Mouse (Mus musculus) erythroblast, embryonic 14.5 days (primary cell): ENCODE results near the gene Mab21l1. TPM values are rescaled to one million over a fixed set of nuclear protein-coding genes. Genes with fewer than 3 reads are reported as not detected.

ENCODE experiments used
- H3K27me3 ChIP-seq: 2 replicates; pipeline ENCODE4 v1.6.1; 2012; ENCODE audit warnings: inconsistent platforms; ENCODE audit not compliant: control insufficient read depth
- H3K36me3 ChIP-seq: 2 replicates; pipeline ENCODE4 v1.6.1; 2012; ENCODE audit warnings: mild to moderate bottlenecking, inconsistent platforms; ENCODE audit not compliant: control insufficient read depth
- H3K4me1 ChIP-seq: 2 replicates; pipeline ENCODE4 v1.6.1; 2012; ENCODE audit warnings: inconsistent platforms; ENCODE audit not compliant: control insufficient read depth
- H3K4me3 ChIP-seq: replicated peaks from 2 replicates; pipeline ENCODE3; 2012; ENCODE audit warnings: moderate library complexity, mild to moderate bottlenecking, inconsistent platforms
- H3K9me3 ChIP-seq: 2 replicates; pipeline ENCODE4 v1.6.1; 2012; ENCODE audit warnings: low read length, inconsistent platforms, mixed read lengths; ENCODE audit not compliant: control insufficient read depth
- GATA1 ChIP-seq: IDR thresholded peaks from 2 replicates; pipeline ENCODE4 v1.6.1; 2012; ENCODE audit warnings: low read length, inconsistent platforms, mixed read lengths
- TAL1 ChIP-seq: IDR thresholded peaks from 3 replicates; pipeline ENCODE4 v1.6.1; 2012; ENCODE audit warnings: low read length, inconsistent platforms, mixed read lengths
- polyA plus RNA-seq: library from polyadenylated mRNA; stranded (reverse); fragments of >175 nt; gene quantifications from 2 replicates; pipeline ENCODE4 v1.2.3, GENCODE M21; 2012

The Mab21l1 gene
- polyA plus RNA-seq, 1 experiment, result not detected

DNA sequence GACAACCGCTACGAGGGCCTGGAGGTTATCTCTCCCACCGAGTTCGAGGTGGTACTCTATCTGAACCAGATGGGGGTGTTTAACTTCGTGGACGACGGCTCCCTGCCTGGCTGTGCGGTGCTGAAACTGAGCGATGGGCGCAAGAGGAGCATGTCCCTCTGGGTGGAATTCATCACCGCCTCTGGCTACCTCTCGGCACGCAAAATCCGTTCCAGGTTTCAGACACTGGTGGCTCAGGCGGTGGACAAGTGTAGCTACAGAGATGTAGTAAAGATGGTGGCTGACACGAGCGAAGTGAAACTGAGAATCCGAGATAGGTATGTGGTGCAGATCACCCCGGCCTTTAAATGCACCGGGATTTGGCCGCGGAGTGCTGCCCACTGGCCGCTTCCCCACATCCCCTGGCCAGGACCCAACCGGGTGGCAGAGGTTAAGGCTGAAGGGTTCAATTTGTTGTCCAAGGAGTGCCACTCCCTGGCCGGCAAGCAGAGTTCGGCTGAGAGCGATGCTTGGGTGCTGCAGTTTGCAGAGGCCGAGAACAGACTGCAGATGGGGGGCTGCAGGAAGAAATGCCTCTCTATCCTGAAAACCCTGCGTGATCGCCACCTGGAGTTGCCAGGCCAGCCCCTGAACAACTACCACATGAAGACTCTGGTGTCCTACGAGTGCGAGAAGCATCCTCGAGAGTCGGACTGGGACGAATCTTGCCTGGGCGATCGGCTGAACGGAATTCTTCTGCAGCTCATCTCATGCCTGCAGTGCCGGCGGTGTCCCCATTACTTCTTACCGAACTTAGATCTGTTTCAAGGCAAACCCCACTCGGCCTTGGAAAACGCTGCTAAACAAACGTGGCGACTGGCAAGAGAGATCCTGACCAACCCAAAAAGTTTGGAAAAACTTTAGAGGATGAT is 1.1 kb downstream of the Mab21l1 start:
- no peak overlapping the region for H3K4me3 ChIP-seq
- H3K9me3 ChIP-seq, result no peaks in the 10 kb centered on the region; the same call in 1 of the 2 replicates
- H3K4me1 ChIP-seq, result no peaks in the 10 kb centered on the region
- H3K27me3 ChIP-seq, result peaks cover 95% of the 10 kb centered on the region
- TF ChIP-seq GATA1 (no peak), TAL1 (no peak)
- no peaks in the 10 kb centered on the region for H3K36me3 ChIP-seq

DNA sequence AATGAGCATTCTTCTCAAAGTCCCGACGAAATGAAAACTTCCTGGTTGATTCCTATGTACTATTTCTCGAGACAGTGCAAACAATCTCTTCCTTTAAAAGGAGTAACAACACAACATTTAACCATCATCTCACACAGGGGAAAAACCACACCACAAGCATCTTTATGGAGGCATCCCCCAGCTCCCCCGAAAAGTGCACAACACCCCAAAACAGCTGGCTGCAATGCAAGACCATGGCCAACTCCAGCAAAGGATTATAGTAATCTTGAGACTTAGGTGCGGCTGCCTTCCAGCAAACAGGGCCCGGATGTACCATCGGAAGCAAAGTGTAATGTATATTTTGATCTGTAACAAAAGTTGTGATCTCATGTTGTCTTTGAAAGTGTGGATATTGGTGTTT is 1.8 kb downstream of the Mab21l1 start:
- no peaks in the 10 kb centered on the region for H3K36me3 ChIP-seq
- H3K4me1 ChIP-seq, result no peaks in the 10 kb centered on the region
- H3K27me3 ChIP-seq, result peaks cover 99% of the 10 kb centered on the region
- no peaks in the 10 kb centered on the region; the same call in 1 of the 2 replicates for H3K9me3 ChIP-seq
- no peak overlapping the region for H3K4me3 ChIP-seq
- no peak for TF ChIP-seq TAL1
- no peak for TF ChIP-seq GATA1

DNA sequence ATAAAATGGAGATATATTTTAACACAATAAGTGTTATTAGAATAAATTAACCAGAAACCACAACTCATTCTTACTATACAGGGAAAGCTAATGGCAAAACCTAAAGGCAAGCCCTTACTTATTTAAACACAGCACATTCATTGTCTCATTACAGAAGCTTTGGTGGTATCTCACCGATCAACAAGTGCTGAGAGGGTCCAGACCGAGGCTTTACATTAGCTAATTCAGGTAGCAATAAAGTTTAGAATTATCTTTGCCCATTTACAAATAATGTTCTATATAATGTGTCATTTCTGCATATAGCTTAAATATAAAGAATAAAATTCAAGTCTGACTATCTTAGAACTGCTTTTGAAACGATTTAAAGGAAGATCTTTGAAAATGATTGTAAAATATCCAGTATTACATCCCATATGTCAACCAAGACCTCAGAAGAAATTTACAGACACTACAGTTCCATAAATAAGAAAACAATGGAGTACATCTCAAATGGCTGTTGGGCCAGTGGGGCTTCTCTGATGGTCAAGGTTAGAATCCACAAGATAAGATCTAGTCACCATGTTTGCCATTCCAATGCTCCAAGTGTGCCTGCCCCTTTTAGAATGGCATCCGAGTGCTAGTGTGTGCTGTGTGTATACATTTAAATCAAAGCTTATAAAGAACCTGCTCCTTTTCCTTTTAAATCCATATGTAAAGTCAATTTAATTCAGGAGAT is 3.1 kb downstream of the Mab21l1 start:
- TF ChIP-seq TAL1, result no peak
- no peak for TF ChIP-seq GATA1
- Histone ChIP-seq H3K27me3 (peaks cover 93% of the 10 kb centered on the region), H3K36me3 (no peaks in the 10 kb centered on the region), H3K9me3 (no peaks in the 10 kb centered on the region; the same call in 1 of the 2 replicates), H3K4me3 (no peak overlapping the region), H3K4me1 (no peaks in the 10 kb centered on the region)

DNA sequence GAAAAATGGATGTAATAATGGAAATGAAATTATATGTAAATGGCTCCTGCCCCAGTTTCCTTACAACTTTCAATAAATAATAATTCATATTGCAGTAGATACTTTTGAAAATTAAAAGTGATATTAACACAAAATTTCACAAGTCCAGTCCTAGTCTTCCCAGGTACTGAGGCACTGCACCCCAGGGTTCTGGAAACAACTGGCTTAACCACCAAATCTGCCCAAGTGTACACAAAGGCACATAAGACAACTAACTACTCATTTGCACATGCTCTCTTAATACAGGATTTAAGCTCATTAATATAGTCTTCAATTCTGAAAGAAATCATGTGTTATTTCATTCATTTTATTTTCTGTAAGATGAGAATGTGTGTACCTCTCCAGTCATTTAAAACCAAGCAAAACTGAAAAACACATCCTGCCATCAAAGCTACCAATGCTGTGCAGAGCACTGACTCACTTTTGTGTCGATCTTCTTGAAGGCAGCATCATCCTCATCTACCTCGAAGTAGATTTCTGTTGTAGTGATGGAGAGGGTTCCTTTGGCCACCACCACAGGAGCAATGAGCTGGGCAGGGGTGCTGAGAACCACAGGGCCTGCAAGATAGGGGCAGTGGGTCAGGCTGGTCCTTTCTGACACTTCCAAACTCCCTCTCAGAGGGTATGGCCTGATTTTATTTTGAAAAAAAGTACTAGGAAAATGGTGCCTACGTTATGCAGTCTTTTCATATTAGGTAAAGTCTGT is 3.8 kb downstream of the Mab21l1 start:
- H3K4me1 ChIP-seq, result no peaks in the 10 kb centered on the region
- no peaks in the 10 kb centered on the region for H3K36me3 ChIP-seq
- no peaks in the 10 kb centered on the region for H3K9me3 ChIP-seq
- peaks cover 86% of the 10 kb centered on the region for H3K27me3 ChIP-seq
- TF ChIP-seq GATA1 (no peak), TAL1 (no peak)
- no peak overlapping the region for H3K4me3 ChIP-seq

DNA sequence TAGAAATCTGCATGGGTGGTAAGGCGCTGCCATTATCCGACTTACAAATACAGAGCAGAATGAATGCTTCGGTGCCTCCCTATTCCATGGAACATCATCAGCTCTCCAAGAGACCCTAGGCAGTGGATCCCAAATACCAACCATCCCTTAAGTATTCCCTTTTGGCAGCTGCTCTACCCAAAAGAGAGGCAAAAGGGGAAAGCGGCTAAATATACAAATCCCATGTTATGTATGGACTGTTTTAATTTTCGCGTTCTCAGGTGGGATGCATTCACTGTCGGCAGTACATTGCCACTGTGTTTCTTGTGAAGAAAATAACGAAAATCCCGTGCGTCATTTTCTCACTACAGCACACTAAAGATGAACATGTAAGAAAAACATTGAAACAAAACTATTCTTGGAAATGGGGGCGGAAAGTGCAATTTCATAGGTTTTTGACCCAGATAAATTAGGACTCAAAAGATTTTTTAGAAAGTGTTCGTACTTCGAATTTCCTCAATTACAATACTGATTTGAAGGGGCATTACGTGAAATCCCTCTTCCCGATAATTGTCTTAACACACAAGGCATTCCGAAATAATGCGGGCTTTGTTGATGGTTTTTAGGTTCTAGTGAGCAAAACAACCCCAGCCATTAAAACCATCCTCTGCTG is 4.7 kb downstream of the Mab21l1 start:
- TF ChIP-seq TAL1 (no peak), GATA1 (no peak)
- no peaks in the 10 kb centered on the region for H3K9me3 ChIP-seq
- peaks cover 78% of the 10 kb centered on the region for H3K27me3 ChIP-seq
- no peaks in the 10 kb centered on the region for H3K36me3 ChIP-seq
- H3K4me3 ChIP-seq, result no peak overlapping the region
- H3K4me1 ChIP-seq, result no peaks in the 10 kb centered on the region

DNA sequence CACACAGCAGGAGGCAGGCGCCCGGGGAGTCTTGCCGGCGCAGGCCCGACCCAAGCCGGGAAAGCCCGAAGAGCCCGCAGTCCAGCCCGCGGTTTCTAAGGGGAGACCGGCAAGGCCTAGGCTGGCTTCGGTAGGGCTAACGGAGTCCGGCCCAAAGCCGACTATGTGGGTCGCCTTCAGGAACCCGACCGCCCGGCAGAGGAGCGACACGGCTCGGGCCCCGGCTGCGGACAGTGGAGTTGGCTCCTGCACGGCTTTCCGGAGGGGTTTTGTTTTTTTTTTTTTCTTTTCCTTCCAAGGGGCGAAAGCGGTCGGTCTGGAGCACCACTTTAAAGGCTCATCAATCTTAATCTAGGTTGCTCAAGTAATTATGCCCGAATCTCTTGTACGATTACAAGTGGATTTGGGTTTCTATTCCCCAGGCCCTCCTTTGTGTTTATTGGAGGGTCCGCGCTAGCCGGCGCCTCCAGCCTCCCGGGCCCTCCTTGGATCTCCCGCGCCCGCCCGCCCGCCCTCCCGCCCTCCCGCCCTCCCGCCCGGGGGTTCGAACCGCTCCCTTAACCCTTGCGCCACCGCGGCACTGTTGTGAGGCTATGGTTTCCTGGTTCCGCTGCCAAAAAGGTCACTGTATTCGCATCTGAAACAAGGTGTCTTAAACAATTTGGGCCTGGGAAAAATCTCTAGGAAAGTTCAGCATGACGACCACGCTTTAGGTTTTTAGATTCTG is 5.3 kb downstream of the Mab21l1 start:
- Histone ChIP-seq H3K4me3 (peak overlapping the region; percentile 29), H3K36me3 (no peaks in the 10 kb centered on the region), H3K9me3 (no peaks in the 10 kb centered on the region), H3K4me1 (no peaks in the 10 kb centered on the region), H3K27me3 (peaks cover 71% of the 10 kb centered on the region)
- TF ChIP-seq GATA1, result no peak
- TF ChIP-seq TAL1, result no peak

DNA sequence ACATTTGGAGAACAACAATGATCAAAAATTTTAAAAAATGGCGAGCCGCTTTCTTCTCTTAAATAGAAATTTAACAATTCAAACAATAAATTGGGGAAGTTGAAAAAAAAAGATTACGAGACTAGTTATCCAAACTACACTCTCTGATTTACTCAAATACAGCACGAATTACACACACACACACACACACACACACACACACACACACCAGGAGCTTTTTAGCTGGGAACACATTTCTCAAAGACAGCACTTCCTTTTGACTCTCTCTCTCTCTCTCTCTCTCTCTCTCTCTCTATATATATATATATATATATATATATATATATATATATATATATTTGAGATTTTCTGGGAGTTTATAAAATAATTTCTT is 5.9 kb downstream of the Mab21l1 start:
- TF ChIP-seq GATA1, result no peak
- TF ChIP-seq TAL1, result no peak
- Histone ChIP-seq H3K27me3 (peaks cover 65% of the 10 kb centered on the region), H3K4me1 (no peaks in the 10 kb centered on the region), H3K9me3 (no peaks in the 10 kb centered on the region), H3K4me3 (no peak overlapping the region), H3K36me3 (no peaks in the 10 kb centered on the region)

DNA sequence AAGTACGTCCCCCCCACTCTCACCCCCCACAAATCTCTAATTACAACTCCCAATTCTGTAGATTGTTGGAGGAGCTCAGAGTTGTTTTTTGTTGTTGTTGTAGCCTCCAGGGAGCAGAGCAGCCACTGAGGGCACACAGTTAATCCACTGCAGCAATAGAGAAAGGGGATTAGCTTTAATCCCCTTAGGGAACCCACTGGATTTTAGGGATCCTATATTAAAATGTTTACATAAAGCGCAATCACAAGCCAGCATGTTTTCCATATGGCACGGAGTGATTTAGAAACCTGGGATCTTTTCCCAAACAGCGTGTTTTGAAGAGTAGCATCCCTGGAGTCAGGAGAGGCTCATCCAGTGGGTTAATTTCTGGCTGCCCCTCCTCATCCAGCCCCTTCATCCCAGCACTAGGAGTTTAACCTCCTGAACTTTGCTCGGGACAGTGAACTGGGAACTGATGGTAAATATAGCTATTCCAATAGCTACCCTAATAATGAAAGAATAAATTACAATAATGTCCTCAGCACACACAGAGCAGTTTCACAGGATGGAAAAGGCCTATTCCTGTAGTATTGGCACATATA is 6.4 kb downstream of the Mab21l1 start:
- no peaks in the 10 kb centered on the region for H3K9me3 ChIP-seq
- H3K27me3 ChIP-seq, result peaks cover 60% of the 10 kb centered on the region
- no peaks in the 10 kb centered on the region for H3K4me1 ChIP-seq
- no peak overlapping the region for H3K4me3 ChIP-seq
- TF ChIP-seq GATA1 (no peak), TAL1 (no peak)
- H3K36me3 ChIP-seq, result no peaks in the 10 kb centered on the region
